Mouse (Mus musculus) neural tube, postnatal 0 days (tissue): Measurements from ENCODE around the gene Zw10. TPM values are rescaled to one million over a fixed set of nuclear protein-coding genes. Genes with fewer than 3 reads are reported as not detected.

Source experiments
- polyA plus RNA-seq: library from polyadenylated mRNA; unstranded; fragments of >200 nt; fragmentation: Nextera tagmentation; extraction: Ambion mirVana; gene quantifications from 2 replicates; pipeline ENCODE4 v1.2.1, GENCODE M21; 2015

The Zw10 gene
- polyA plus RNA-seq = 15.0 and 15.4 TPM in 2 replicates

GRCm38 (mm10) chr9:49055333-49056205, at the start of gene Zw10:
Zw10 (plus strand) TSS chr9:49055613.

GRCm38 (mm10) chr9:49081107-49081506, 25.7 kb downstream of the Zw10 start, which contains the start of gene Tmprss5:
Tmprss5 (plus strand) TSS chr9:49081260.

Other genes with a start within 250 kb of the Zw10 start
- gene Zbtb16, start 219.4 kb upstream of the Zw10 start, polyA plus RNA-seq = 5.6 and 9.6 TPM in 2 replicates
- gene Htr3a, start 144.5 kb upstream of the Zw10 start, polyA plus RNA-seq = 3.8 and 4.0 TPM in 2 replicates
- gene Htr3b, start 90.6 kb upstream of the Zw10 start, polyA plus RNA-seq = 0.24 and 0.90 TPM in 2 replicates
- gene Usp28, start 70.2 kb upstream of the Zw10 start, polyA plus RNA-seq = 13.9 and 16.6 TPM in 2 replicates
- 2.3 and 3.0 TPM in 2 replicates for gene Tmprss5, start 25.6 kb downstream of the Zw10 start, polyA plus RNA-seq
- gene Gm4894, start 194.9 kb downstream of the Zw10 start, polyA plus RNA-seq = not detected in 2 replicates